Mouse (Mus musculus): ENCODE data around the gene Myef2. TPM values are rescaled to one million over a fixed set of nuclear protein-coding genes. Genes with fewer than 3 reads are reported as not detected.
"Not testable (repeated sequence)": the region's sequence is repeated elsewhere in the genome, so short reads cannot be mapped to it uniquely, and the experiment has no call there.

Gene Myef2
- 100 to 1,000 TPM in 1 of 2 experiments, 10 to 100 TPM in 1; 99.2 to 116 TPM for total RNA-seq (2021)

DNA sequence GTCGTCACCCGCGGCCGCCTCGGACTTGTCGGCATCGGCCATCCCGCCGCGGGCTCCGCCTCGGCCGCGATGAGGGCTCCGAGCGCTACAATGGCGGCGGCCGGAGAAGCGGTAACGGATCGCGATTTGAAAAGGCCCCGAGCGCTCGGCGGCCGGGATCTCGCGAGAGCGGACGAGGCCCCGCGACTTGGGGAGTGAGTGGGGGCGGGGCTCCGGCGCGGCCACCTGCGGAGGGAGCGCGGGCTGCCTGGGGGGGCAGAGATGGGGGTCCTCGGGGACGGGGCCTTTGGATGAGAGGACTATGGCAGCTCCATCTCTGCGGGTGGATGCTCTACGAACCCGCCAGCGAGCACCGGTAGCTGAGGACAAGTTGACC, at the start of gene Myef2:
Gene Myef2 (minus strand): TSS at position 185 of the 376 bp plus-strand sequence.
- peak; percentile 76 to 77 for DNase-seq (ENCODE audit: extremely low spot score in 1 of 2, low spot score in 1 of 2)

DNA sequence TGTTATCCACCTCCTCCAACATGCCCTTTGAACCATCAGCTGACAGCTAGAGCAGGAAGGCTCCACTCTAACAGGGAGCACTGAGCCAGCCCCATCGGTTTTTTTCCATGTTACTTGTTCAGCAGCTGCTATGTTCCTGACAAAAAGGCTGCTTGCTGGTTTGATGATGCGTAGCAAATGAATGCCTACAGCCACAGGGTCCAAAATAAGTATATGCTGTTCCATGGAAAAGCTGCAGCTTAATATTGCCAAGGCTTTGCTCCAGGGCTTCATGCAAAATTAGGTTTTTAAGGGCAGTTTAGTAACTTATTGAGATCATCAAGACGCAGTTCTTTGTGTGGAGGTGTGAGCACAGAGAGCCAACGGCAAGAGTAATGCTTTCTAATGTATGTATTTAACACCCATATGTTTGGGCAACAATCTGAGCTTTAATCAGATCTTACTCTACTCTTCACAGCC, 38.6 kb upstream of the Myef2 start:
- DNase-seq (ENCODE audit: extremely low spot score in 1 of 2, low spot score in 1 of 2), result no peak

DNA sequence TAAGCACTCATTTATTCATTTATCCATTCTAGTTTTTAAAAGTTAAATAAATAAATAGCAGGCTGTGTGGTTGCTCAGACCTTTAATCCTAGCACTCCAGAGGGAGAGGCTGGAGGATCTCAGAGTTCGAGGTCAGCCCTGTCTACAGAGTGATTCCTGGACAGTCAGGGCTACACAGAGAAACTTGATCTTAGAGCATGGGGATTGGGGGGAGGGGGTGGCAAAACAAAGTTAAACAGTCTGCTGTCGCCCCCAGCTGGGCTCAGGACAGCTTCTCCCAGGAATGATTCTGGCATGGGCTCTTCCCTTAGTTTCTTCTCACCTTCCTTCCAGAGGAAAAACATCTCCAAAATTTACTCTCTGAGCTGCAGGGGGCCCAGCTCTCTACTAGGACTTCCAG, 32.0 kb upstream of the Myef2 start:
- DNase-seq (ENCODE audit: extremely low spot score in 1 of 2, low spot score in 1 of 2), result no peak

DNA sequence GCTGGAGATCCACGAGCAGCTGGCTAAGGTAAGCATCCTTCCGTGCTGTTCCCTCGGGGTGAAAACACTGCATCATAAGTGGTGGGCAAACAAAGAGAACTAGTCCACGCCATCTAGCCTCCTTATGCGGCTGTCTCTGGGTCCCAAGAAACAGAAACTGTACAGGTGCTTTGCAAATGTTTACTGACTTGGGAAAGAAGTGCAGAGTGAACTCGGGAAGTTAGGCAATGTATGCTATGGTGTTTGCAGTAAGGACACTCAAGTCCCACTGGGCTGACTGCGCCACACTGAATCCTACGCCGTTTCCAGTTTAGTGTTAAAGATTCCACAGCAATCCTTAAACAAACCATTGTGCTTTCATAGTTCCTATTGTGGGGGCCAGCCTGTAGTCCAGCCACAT, 30.8 kb upstream of the Myef2 start:
- DNase-seq (ENCODE audit: extremely low spot score in 1 of 2, low spot score in 1 of 2), result no peak

DNA sequence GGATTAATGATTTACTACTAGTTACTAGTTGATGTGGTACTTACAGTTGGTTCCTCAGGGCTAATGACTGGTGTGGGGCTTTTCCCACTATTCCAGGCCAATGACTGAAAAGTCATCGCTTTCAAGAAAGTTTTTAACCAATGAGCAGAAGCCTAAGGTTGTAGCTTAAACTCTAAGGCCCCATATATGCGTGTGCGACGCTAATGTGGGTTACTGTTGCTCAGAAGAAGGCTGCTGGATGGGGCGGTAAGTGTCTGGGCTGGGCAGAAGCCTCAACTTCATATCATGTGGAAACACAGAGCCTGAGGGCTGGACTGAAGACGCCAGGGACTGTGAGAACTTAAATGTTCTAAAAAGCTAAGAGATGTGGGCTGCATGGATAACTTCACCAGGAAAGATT, 28.9 kb upstream of the Myef2 start, which contains the start of gene Slc12a1:
Gene Slc12a1 (plus strand): TSS at position 118 of the 400 bp plus-strand sequence.
- DNase-seq (ENCODE audit: extremely low spot score in 1 of 2, low spot score in 1 of 2), result no peak

DNA sequence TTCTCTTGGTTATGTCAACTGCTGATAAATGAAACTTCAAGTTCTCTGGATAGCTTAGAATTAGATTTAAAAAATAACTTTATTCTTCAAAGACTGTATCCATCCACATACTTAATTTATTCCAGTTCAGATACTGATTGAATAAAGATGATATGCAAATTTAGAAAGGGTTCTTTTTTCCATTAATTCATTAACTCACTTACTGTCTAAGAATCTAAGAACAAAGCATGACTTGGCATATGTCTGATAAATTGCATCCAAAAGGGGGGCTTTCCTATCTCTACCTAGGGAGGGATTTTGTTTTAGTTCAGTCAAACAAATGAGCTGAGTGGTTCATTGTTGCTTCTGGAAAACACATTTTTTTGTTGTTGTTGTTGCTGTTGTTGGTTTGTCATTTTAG, 18.9 kb upstream of the Myef2 start:
- no peak for DNase-seq (ENCODE audit: extremely low spot score in 1 of 2, low spot score in 1 of 2)

DNA sequence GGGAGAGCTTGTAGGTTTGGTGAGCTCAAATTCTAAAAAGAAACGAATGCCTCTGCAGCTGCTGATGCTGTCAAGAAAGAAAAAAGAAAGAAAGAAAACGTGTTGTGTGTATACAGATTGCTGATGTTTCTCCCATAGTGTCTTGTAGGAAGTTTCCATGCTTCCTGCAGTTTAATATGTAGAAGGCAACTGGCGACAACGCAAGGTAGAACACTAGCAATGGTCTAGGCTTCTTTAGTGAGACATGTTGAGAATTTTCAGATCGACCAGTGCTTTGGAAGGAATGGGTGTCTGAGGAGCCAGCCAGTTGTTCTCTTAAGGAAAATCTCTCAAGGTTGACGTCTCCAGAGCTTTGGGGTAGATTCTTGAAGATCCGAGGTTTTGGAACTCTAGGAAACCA, 13.4 kb upstream of the Myef2 start:
- DNase-seq (ENCODE audit: extremely low spot score in 1 of 2, low spot score in 1 of 2), result no peak

DNA sequence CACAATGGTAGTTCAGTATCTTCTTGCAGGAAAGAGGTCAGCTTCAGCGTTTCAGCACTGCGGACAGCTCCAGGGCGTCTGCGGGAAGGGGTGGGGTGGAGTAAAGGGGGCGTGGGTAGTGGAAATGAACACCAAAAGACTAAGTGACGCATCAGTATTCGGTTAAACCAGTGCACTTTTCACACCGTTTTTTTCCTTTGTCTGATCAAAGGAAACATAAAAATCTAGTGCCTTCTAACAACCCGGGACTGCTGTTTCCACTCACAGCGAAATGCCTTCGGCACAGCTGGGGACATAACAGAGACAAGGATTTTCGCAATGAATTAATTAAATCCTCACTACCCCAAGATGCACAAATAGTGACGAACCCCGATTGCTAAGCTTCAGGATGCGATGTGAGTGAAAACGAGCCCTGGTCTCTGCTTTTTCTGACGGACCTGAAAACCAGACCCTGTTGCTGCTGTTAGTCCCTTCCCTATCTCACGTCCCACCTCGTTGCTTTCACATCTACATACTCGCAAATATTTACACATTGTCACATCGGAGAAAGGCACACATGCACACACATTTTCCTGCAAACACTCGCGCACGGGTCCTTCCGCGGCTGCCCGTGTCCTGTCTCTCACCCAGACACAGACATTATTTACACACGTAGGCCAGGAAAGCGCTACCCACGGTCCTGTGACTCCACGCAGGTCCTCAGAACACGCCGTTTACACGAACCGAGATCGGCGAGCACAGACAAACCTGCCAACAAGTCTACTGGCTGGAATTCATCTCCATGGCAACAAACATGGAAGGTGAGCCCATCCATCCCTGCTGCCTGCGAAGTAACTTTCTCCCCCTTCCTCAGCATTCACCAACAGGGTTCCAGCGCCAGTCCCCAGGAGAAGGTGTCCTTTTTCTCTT, 12.7 kb upstream of the Myef2 start, which contains the start of gene Ctxn2:
Gene Ctxn2 (plus strand): TSS at position 790 of the 909 bp plus-strand sequence.
- DNase-seq (ENCODE audit: extremely low spot score in 1 of 2, low spot score in 1 of 2), result peak; percentile 43 to 65

DNA sequence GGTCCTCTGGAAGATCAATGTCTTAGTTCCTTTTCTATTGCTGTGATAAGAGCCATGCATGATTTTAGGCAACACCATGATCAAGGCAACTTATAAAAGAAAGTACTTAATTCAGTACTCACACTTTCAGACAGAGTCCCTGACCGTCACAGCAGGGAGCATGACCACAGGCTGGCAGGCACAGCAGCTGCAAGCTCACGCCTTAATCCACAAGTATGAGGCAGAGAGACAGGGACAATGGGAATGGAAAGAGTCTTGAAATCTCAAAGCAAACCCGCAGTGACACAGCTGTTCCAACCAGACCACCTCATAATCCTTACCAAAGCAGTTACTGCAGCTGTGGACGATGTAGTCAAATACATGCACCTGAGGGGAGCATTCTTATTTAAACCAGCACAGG, 10.7 kb upstream of the Myef2 start:
- DNase-seq (ENCODE audit: extremely low spot score in 1 of 2, low spot score in 1 of 2), result no peak

DNA sequence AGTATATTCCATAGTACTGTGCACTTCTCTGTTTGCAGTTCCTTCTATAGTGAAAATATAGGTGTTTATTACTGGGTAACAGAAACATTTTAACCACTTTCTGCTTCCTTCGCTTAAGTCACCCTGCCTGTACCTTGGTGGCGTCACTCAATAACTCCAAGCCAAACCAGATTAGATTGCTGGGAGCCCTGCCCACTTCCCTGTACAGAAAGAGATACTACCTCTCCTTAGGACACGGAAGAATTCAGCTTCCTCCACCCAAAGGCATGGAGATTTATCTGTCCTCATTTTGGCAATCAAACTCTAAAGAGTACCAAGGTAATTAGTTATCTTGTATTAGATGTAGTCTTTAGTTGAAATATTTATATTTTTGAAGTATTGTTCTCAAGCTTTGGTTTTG, 3.3 kb upstream of the Myef2 start:
- no peak for DNase-seq (ENCODE audit: extremely low spot score in 1 of 2, low spot score in 1 of 2)

DNA sequence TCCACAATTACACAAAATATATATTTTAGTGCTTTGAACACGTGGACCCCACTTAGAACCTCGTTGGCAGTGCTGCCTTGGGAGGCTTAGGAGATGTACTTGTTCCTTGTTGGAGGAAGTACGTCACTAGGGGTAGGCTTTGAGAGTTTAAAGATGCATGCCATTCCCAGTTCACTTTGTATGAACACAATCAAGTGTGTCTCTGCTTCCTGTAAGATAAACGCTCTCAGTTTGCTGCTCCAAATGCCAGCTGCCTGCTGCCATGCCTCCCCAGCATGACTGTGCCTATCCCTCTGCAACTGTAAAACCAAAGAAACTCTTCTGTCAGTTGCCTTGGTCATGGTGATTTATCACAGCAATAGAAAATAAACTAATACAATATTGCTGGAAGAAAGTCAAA, 2.4 kb upstream of the Myef2 start:
- DNase-seq (ENCODE audit: extremely low spot score in 1 of 2, low spot score in 1 of 2), result no peak

DNA sequence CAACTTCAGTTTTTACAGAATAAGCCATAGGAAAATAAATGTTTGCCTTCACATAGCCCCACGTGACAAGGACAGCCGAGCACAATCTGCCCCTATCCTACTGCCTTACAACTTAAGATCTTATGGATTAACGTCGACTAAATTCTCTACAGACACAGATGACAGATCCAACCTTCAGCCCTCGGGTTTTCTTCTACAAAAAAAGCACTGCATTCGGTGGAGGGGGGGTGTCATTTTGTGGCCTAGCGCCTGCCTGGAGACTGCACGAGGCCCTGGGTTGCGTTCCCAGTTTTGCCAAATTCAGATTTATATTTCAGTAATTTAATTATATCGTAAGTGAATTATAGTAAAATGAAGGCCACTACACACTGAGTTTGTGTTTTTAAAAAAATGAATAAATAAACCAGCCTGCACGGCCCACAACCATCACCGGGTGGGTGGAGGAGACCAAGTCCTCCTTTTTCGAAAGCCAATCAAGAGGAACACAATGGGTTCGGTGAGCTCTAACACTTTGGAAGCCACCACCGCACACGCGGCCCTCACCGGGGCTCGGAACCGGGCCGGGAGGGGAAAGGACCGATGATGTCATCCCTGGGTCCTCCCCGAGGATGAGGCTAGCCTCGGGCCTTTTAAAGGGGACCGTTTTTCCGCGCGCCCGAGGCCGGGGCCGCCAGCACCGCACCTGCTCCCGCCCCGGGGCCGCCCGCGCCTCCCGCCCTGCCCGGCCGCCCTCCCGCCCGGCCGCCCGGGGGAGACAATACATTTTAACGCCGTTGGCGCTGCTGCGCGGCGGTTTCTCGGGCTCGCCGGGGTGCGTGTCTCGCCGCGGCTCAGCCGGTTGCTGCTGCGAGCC, 611 bp downstream of the Myef2 start:
- DNase-seq (ENCODE audit: extremely low spot score in 1 of 2, low spot score in 1 of 2), result peak; percentile 51 to 59

DNA sequence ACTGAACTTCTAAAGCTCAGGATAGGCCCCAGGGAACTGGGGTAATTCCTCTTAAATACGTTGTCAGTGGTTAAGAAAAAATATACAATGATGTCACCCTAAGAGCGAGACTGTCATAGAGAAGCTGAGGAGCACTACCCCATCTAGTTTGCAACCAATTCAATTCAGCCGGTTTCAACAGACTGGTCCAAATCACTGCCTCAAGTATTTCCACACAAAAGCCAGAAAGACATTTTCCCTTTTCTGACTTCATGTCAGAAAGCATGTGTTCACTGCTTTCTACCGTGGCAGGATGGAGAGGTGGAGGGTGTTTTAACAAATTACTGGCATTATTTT, 1.2 kb downstream of the Myef2 start:
- DNase-seq (ENCODE audit: extremely low spot score in 1 of 2, low spot score in 1 of 2), result no peak

DNA sequence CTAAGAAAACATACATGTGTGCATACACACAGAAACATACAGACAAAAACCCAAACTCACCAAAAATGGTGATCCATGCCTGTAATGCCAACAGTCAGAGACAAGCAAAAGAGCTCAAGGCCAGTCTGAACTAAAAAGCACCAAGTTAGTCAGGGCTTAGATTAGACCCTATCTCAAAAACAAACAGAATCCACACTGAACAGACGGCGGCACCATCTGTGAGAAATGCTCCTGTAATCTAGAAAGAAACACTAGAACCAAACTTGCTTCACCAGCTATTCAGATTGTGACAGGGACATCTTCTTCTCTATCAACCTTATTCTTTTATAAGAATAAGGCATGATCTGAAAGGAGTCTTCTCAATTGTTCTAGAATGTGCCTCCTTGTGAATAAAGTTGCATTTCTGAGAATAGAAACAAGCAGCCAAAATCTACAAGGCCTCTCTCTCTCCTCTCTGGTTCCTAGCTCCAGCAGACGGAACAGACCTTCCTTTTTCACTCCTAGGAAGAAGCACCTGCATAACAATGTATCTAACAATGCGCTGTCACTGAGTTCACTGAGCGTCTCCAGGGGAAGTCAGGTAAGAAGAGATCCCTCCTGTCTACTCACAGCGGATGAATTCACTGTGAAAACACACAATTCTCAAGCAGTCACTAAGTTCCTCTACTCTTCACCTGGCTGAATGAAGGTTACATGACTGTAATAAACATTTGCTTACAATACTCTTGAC, 3.9 kb downstream of the Myef2 start:
- peak in 1 of 2 experiments; percentile 63 for DNase-seq (ENCODE audit: extremely low spot score in 1 of 2, low spot score in 1 of 2)

DNA sequence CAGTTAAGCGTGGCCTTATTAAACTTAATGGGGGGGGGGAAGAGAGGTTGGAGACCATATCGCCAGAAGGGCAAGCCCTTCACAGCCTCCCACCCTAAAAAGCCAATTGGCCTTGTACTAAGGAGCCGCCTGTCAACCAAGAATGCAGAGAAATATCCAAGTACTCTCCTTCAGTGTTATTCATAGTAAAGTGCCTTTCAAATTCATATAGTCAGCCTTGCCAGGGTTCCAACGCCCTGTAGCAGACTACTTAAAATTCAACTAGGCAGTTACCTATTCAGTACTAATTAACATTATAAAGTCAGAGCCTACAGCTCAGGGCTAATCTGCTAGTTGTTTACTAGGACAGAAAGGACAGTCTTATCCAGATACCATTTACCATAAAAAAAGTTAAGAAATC, 16.9 kb downstream of the Myef2 start:
- not testable (repeated sequence) for DNase-seq (ENCODE audit: extremely low spot score in 1 of 2, low spot score in 1 of 2)

DNA sequence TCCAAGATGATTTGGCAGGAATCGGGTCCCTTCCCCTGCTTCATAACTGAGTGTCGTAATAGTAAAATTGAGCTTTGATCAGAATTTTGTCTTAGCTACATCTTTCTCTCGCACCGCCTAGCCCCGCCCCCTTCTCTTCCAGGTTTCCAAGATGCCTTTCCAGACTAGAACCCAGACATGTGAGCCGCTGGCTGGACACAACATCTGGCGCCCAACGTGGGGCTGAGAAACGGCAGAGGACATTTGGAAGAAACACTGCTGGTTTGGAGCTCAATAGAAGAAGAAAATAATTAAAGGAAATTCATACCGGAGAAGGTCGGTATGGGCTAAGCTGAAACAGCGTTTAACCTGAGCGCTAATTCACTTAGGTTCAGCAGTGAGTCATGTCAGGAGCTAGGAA, 19.0 kb downstream of the Myef2 start:
- DNase-seq (ENCODE audit: extremely low spot score in 1 of 2, low spot score in 1 of 2), result not testable (repeated sequence)

DNA sequence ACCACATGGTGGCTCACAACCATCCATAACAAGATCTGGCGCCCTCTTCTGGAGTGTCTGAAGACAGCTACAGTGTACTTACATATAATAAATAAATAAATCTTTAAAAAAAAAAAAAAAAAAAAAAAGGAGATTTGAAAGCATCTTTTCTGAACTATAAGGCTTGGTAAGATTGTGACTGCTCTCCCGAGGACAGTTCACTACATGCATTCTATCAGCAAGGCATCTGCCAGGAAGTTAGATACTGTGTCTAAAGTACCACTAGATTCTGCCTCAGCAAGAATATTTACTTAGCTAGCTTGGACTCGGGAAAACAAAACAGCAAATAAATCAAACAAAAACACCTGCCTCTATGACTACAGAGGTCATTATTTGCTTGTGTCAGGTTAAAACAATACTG, 31.3 kb downstream of the Myef2 start:
- DNase-seq (ENCODE audit: extremely low spot score in 1 of 2, low spot score in 1 of 2), result not testable (repeated sequence)

DNA sequence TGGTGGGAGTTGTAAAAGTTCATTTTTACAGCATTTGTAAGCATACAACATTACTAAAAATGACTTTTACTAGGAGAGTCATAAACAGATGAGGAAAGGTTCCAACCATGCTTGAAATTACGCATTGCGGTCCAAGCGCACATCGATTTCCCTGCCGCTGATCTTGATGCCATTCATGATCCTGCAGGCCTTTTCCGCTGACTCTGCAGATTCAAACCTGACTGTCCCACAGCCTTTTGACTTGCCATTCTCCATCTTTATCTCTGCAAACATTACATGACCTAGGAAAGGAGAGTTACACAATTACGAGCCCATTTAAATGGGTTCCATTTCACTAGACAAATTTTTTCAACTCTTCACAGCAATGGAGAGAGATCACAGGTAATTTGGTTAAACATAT, 34.7 kb downstream of the Myef2 start:
- DNase-seq (ENCODE audit: extremely low spot score in 1 of 2, low spot score in 1 of 2), result no peak

DNA sequence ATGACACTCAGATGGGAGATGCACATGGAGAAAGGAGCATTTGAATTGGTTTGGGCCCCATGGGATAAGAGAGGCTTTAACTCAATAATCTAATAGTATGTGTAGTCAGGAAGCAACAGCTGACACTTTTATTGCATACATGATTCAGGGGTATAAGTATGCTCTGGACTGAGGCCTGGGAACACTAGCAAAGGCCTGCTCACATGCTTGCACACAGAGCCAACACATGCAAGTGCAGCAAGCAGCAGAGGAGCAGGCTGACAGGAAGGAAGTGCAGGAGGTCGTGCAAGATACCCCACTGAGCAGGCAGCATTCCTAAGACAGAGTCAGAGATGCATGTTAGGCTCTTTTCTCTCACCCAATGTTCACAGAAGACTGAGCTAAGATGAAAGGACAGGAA, 39.6 kb downstream of the Myef2 start:
- DNase-seq (ENCODE audit: extremely low spot score in 1 of 2, low spot score in 1 of 2), result no peak

DNA sequence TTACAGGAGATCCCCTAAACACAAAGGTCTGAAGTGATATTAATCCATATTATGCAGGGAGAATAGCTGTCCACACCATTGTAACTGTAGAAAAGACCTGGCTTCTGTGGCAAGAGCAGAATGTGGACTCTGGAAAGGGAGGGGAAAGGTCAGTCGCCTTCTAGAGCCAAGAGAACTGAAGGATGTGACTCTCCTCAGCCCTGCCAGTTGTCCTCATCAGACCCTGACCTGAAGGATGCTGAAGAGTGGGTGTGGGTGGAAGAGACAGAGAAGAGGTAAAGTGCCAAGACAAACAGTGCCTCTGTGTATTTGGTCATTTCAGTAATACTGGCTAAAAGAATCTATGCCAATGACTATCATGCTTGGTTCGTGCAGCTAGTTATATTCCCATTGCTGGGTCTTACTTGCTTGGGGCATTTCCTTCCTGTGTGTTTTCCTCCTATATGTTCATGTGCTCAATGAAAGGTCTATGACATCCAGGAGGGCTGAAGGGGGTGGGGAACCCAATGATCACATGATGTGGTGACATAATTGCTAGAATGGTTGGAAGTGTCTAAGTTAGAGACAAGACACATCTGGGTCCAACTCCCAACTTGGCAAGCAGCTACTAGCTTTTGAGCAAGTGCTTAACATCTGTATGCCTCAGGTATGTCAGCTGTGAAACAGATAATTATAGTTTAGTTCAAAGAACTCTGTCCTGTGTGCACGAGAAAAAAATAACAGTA, 50.2 kb downstream of the Myef2 start:
- no peak for DNase-seq (ENCODE audit: extremely low spot score in 1 of 2, low spot score in 1 of 2)
